Mouse (Mus musculus) embryonic facial prominence, embryonic 11.5 days (tissue): Measurements from ENCODE around the gene Agap2. TPM values are rescaled to one million over a fixed set of nuclear protein-coding genes. Genes with fewer than 3 reads are reported as not detected.
"Not testable (repeated sequence)": the region's sequence is repeated elsewhere in the genome, so short reads cannot be mapped to it uniquely, and the experiment has no call there.

Source experiments
- ATAC-seq: fragments of 200-750 bp; cut with Nextera tagmentation; replicated peaks from 2 replicates; pipeline ENCODE4 v1.8.0; 2017; ENCODE audit warnings: low read depth; ENCODE audit not compliant: insufficient number of reproducible peaks, low FRiP score, low TSS enrichment
- DNase-seq: peaks from one replicate; pipeline ENCODE4 v3.0.0-alpha.2; 2015; ENCODE audit warnings: low spot score
- H3K27ac ChIP-seq: fragments of 300-500 bp; sonication (generic); replicated peaks from 2 replicates; pipeline ENCODE4 v1.5.1; 2014; ENCODE audit warnings: mild to moderate bottlenecking, low read depth, low read length, control low read depth
- H3K27me3 ChIP-seq: fragments of 300-500 bp; sonication (generic); 2 replicates; pipeline ENCODE4 v1.6.1; 2014; ENCODE audit warnings: mild to moderate bottlenecking, low read length, moderate library complexity, mixed read lengths; ENCODE audit not compliant: control insufficient read depth, insufficient read depth
- H3K36me3 ChIP-seq: fragments of 300-500 bp; sonication (generic); replicated peaks from 2 replicates; pipeline ENCODE4 v1.6.1; 2014; ENCODE audit warnings: low read depth, mild to moderate bottlenecking, low read length, moderate library complexity, mixed read lengths; ENCODE audit not compliant: control insufficient read depth, insufficient read depth
- H3K4me1 ChIP-seq: fragments of 300-500 bp; sonication (generic); 2 replicates; pipeline ENCODE4 v1.6.1; 2014; ENCODE audit warnings: low read length, mixed read lengths; ENCODE audit not compliant: control insufficient read depth, insufficient read depth
- H3K4me2 ChIP-seq: fragments of 300-500 bp; sonication (generic); 2 replicates; pipeline ENCODE4 v1.6.1; 2014; ENCODE audit warnings: low read depth, mild to moderate bottlenecking, control low read depth, low read length, moderate library complexity
- H3K4me3 ChIP-seq: fragments of 300-500 bp; sonication (generic); 2 replicates; pipeline ENCODE4 v1.5.1; 2014; ENCODE audit warnings: low read depth, low read length, control low read depth
- H3K9ac ChIP-seq: fragments of 300-500 bp; sonication (generic); replicated peaks from 2 replicates; pipeline ENCODE4 v1.6.1; 2014; ENCODE audit warnings: mild to moderate bottlenecking, control low read depth, low read length
- H3K9me3 ChIP-seq: fragments of 300-500 bp; sonication (generic); replicated peaks from 2 replicates; pipeline ENCODE4 v1.6.1; 2016; ENCODE audit warnings: mild to moderate bottlenecking, low read length, inconsistent platforms, mixed read lengths; ENCODE audit not compliant: control insufficient read depth
- WGBS: fragments of 180-500 bp; shearing (Covaris S2); extraction: QIAGEN DNeasy Blood & Tissue Kit; methylation state at CpG from one replicate; pipeline ENCODE4 v1.1.7; 2014; 5-methylcytosine and 5-hydroxymethylcytosine counted together
- polyA plus RNA-seq: library from polyadenylated mRNA; unstranded; fragments of >200 nt; fragmentation: Nextera tagmentation; extraction: Ambion mirVana; gene quantifications from 2 replicates; pipeline ENCODE4 v1.2.1, GENCODE M21; 2014

The Agap2 gene
- polyA plus RNA-seq, 1 experiment from 2014 or later: 0.80 TPM

DNA sequence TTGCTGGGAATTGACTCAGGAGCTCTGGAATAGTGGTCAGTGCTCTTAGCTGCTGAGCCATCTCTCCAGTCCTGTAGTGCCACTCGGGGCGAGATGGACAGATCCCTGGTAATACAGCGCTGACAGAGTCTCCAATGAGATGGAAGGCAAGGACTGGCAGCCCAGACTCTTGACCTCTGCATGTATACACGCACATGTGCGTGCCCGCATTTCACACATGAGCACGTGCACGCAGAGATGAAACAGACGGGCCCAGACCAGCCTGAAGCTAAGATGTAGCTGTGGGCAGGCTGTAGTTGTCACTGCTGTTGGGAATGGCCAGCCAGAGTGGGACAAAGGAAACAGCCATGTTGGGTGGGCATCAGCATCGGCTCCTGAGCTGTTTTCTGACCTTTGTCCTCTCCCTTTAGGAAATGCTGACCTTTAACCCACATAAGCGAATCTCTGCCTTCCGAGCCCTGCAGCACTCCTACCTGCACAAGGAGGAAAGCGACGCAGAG is 8.5 kb upstream of the Agap2 start:
- Histone ChIP-seq H3K9me3 (no peaks in the 10 kb centered on the region), H3K9ac (no peak overlapping the region), H3K27ac (no peak overlapping the region), H3K4me1 (no peaks in the 10 kb centered on the region; the same call in 1 of the 2 replicates), H3K4me2 (no peak overlapping the region), H3K27me3 (no peaks in the 10 kb centered on the region), H3K36me3 (peaks cover 24% of the 10 kb centered on the region), H3K4me3 (no peak overlapping the region)
- ATAC-seq (no peak), DNase-seq (no peak)
- 87% methylated on average over 14 of the region's 14 CpGs for WGBS

GRCm38 (mm10) chr10:127068360-127069038 is 6.6 kb upstream of the Agap2 start:
- H3K4me2 ChIP-seq: peak overlapping the region; percentile 90
- peaks cover 24% of the 10 kb centered on the region for H3K36me3 ChIP-seq
- H3K4me1 ChIP-seq: no peaks in the 10 kb centered on the region; the same call in 1 of the 2 replicates
- H3K27ac ChIP-seq: no peak overlapping the region
- ATAC-seq: no peak
- H3K4me3 ChIP-seq: peak overlapping the region; percentile 58
- no peak for DNase-seq
- H3K27me3 ChIP-seq: no peaks in the 10 kb centered on the region
- H3K9me3 ChIP-seq: no peaks in the 10 kb centered on the region
- 81% methylated on average over 9 of the region's 9 CpGs for WGBS
- peak overlapping the region; percentile 67 for H3K9ac ChIP-seq

DNA sequence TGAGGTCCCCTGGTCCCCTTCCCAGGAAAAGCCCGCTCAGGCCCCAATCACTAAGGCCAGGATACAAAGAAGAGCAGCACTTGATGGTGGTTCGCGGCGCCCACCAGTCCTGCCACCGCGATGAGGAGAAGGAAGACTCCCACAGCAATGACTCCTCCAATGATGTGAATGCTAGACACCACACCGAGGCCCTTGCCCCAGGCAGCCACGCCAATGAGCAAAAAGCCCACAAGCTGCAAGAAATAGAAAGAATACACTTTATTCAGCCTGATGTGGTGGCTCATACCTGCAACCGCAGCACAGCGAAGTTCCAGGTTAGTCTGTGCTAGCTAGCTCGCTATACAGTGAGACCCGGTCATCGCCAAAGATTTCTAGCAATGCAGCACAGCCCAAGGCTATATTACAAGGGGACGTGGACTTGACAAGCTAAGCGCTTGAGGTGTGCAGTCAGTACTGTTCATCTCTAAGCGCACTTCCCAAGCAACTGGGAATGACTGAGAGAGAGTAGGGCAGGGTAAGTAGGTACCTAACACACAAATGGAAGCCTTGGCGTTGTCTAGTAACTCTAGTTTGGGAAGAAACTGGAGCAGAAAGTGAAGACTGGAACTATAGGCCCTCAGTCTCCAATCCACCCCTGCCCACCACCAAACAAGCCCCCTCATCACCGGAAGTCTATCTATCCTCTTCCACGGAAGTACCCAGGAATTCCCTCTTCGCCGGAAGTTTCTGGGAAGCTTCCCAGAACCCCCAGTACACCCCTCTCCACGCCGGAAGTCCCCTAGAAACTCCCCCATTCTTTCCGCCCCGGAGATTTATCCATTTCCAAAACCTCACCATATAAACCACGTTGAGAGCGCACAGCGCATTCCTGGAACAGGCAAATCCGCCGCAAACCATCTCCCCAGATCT is 5.5 kb upstream of the Agap2 start:
- H3K27ac ChIP-seq: peak overlapping the region; percentile 75
- peak; percentile 66 for ATAC-seq
- H3K4me3 ChIP-seq: peak overlapping the region; percentile 58
- peak overlapping the region; percentile 90 for H3K4me2 ChIP-seq
- H3K9ac ChIP-seq: peak overlapping the region; percentile 67
- no peaks in the 10 kb centered on the region for H3K9me3 ChIP-seq
- 7% methylated on average over 30 of the region's 30 CpGs for WGBS
- no peaks in the 10 kb centered on the region for H3K27me3 ChIP-seq
- no peaks in the 10 kb centered on the region; the same call in 1 of the 2 replicates for H3K4me1 ChIP-seq
- peak; percentile 80 for DNase-seq
- peaks cover 24% of the 10 kb centered on the region for H3K36me3 ChIP-seq

- peak within 1 kb of the TSS; percentile 90 for H3K4me2 ChIP-seq
These were observed 4.6 kb upstream of the Agap2 start, which contains the start of gene Tspan31 for GRCm38 (mm10) chr10:127070190-127071121. TSS of gene Tspan31 (minus strand) at chr10:127070264.

DNA sequence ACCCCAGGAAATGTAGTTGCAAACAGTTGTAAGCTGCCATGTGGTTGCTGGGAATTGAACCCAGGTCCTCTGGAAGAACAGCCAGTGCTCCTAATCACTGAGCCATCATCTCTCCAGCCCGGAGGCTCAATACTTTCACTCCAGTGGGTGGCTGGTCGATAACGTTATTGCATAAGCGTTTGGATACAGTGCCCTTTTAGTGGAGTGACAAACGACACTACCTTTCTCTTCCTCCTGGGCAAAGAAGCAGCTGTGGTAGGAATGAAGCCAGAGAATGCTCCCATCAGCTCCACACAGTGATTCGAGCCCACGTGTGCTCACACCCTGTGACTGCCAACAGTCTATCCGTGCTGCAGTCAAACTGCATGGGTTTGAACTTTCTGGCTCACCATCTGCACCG is 3.9 kb upstream of the Agap2 start:
- Histone ChIP-seq H3K4me1 (no peaks in the 10 kb centered on the region; the same call in 1 of the 2 replicates), H3K27ac (no peak overlapping the region), H3K36me3 (peaks cover 14% of the 10 kb centered on the region), H3K9me3 (no peaks in the 10 kb centered on the region), H3K4me3 (peak overlapping the region; percentile 58), H3K9ac (peak overlapping the region; percentile 67), H3K4me2 (peak overlapping the region; percentile 57), H3K27me3 (no peaks in the 10 kb centered on the region; the same call in 1 of the 2 replicates)
- no peak for DNase-seq
- 77% methylated on average over 9 of the region's 9 CpGs for WGBS
- no peak for ATAC-seq

More at GRCm38 (mm10) chr10:127070190-127071121, 4.6 kb upstream of the Agap2 start, which contains the start of gene Tspan31:
- H3K27ac ChIP-seq: peak within 1 kb of the TSS; percentile 75
- WGBS: 3% methylated on average over 36 of the region's 36 CpGs
- DNase-seq (peak; percentile 97), ATAC-seq (peak; percentile 85)
- H3K27me3 ChIP-seq: no peaks in the 10 kb centered on the region; the same call in 1 of the 2 replicates
- H3K9me3 ChIP-seq: no peaks in the 10 kb centered on the region
- peaks cover 17% of the 10 kb centered on the region for H3K36me3 ChIP-seq
- no peaks in the 10 kb centered on the region; the same call in 1 of the 2 replicates for H3K4me1 ChIP-seq
- peak within 1 kb of the TSS; percentile 58 for H3K4me3 ChIP-seq
- H3K9ac ChIP-seq: peak within 1 kb of the TSS; percentile 67

DNA sequence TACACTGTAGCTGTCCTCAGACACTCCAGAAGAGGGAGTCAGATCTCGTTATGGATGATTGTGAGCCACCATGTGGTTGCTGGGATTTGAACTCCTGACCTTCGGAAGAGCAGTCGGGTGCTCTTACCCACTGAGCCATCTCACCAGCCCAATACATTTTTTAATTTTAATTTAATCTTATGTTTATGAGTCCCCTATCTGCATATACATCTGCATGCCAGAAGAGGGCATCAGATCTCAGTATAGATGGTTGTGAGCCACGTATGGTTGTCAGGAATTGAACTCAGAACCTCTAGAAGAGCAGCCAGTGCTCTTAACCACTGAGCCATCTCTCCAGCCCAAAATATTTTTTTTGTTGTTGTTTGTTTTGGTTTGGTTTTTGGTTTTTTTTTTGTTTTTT is 2.8 kb upstream of the Agap2 start:
- ATAC-seq, H3K4me2 ChIP-seq, H3K9me3 ChIP-seq, H3K9ac ChIP-seq, H3K27ac ChIP-seq, H3K27me3 ChIP-seq, H3K4me3 ChIP-seq, H3K4me1 ChIP-seq, H3K36me3 ChIP-seq, DNase-seq: not testable (repeated sequence)
- 86% methylated on average over 4 of the region's 4 CpGs for whole genome bisulfite sequencing

DNA sequence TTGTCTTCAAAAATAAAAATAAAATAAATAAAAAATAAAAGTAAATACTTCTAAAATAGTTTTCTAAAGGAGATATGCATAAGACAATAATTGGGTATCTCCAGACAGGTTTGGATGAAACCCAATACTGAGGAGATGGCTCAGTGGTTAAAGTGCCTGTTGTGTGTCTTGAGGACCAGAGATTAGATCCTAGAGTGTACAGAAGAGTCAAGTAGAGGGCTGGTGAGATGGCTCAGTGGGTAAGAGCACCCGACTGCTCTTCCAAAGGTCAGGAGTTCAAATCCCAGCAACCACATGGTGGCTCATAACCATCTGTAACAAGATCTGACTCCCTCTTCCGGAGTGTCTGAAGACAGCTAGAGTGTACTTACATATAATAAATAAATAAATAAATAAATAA is 2.1 kb upstream of the Agap2 start:
- ATAC-seq, H3K9ac ChIP-seq, H3K36me3 ChIP-seq, H3K27ac ChIP-seq, H3K4me1 ChIP-seq, H3K27me3 ChIP-seq, H3K9me3 ChIP-seq, DNase-seq, H3K4me3 ChIP-seq, H3K4me2 ChIP-seq: not testable (repeated sequence)
- 77% methylated on average over 2 of the region's 2 CpGs for WGBS
